In the genomic region with DNA sequence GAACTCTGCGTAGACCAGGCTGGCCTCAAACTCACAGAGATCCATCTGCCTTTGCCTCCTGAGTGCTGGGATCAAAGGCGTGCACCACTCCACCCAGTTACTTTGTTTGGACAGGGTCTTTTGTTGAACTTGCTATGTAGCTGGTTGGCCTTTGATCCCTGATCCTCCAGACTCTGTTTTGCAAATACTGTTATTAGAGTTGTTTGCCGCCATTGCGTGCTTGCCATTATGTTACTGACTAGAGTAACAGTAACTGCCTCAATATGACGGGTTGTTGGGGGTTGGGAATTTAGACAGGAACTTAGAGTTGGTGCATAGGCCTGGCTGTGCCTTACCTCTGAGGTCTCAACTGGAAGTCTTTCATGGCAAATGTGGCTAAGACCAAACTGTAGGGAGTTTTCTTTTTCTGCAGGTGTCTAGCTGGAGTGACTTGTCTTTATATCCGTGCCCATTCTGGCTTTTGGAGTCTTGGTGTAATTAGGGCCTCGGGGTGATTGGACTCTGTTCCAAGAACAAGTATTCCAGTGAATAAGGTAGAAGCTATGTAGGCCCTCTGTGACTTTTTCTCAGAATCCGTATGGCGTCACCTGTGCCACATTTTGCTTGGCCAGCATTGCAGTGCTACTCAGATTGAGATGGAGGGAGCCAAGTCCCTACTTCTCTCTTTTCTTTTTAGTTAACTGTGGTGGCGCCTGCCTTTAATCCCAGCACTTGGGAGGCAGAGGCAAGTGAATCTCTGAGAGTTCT, we compare ENCODE assay signal across 1 mouse cellular context.
A peak's percentile ranks its signal among the peaks of the same experiment; 100 is the strongest.
TF ChIP-seq lines count a peak whose summit lies in the region.

No protein-coding gene starts in this region.

TF ChIP-seq in MEL, 35 proteins besides CTCF, POLR2A, EP300 and RAD21:
- peak; percentile 38; the same call in 1 of the 2 replicates for TF ChIP-seq TBP (IDR thresholded peaks at IDR 0.05; ENCODE audit: low read depth, low read length)
- no peak for TF ChIP-seq NRF1 (IDR thresholded peaks at IDR 0.05; ENCODE audit: insufficient read depth, low read depth, low read length, poor library complexity, severe bottlenecking)
